Mouse (Mus musculus) lung, postnatal 0 days (tissue): ENCODE measurements around the gene Prrg2.

Source experiments
- CTCF ChIP-seq: IDR thresholded peaks from 2 replicates; pipeline ENCODE4 v1.5.1; 2016; ENCODE audit warnings: antibody characterized with exemption, mild to moderate bottlenecking
- EP300 ChIP-seq: IDR thresholded peaks from 2 replicates; pipeline ENCODE4 v1.6.1; 2016; ENCODE audit warnings: antibody characterized with exemption, mild to moderate bottlenecking, control low read depth

DNA sequence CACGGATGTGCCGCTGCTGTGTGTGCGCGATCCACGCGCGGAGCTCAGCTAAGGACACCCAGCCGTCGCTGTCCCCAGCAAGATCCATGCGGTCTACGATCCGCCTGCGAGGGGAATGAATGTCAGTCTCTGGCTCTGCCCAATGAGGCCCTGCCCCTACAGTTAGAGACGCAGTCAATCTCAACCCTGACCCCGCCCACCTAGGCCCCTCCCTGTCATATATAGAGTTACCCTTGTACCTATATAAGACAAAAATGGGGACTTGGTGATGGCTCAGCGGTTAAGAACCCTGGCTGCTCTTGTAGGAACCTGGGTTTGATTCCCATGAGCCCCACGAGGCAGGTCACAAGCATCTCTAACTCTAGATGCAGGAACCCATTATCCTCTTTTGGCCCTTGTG lies 26.1 kb upstream of the Prrg2 start:
- TF ChIP-seq CTCF = no peak
- TF ChIP-seq EP300 = no peak
